Mouse (Mus musculus) limb, embryonic 14.5 days (tissue): Measurements from ENCODE around the gene Tshz2. TPM values are rescaled to one million over a fixed set of nuclear protein-coding genes. Genes with fewer than 3 reads are reported as not detected.
A peak's percentile ranks its signal among the peaks of the same experiment; 100 is the strongest.

Source experiments
- ATAC-seq: fragments of 200-750 bp; cut with Nextera tagmentation; 2 replicates; pipeline ENCODE4 v1.8.0; 2017; ENCODE audit warnings: low read depth, moderate number of reproducible peaks, moderate TSS enrichment; ENCODE audit not compliant: low FRiP score
- DNase-seq: peaks from one replicate; pipeline ENCODE4 v3.0.0-alpha.2; 2015; ENCODE audit warnings: low spot score
- H3K27ac ChIP-seq: fragments of 300-500 bp; sonication (generic); replicated peaks from 2 replicates; pipeline ENCODE4 v1.5.1; 2014; ENCODE audit warnings: low read depth, mild to moderate bottlenecking, low read length, moderate library complexity, mixed read lengths
- H3K27me3 ChIP-seq: fragments of 300-500 bp; sonication (generic); 2 replicates; pipeline ENCODE4 v1.6.1; 2014; ENCODE audit warnings: low read length, mixed read lengths; ENCODE audit not compliant: control insufficient read depth, insufficient read depth
- H3K36me3 ChIP-seq: fragments of 300-500 bp; sonication (generic); 2 replicates; pipeline ENCODE4 v1.6.1; 2014; ENCODE audit warnings: mild to moderate bottlenecking, low read length, moderate library complexity, mixed read lengths; ENCODE audit not compliant: control insufficient read depth, insufficient read depth
- H3K4me1 ChIP-seq: fragments of 300-500 bp; sonication (generic); 2 replicates; pipeline ENCODE4 v1.6.1; 2014; ENCODE audit warnings: antibody characterized with exemption, low read length, mixed read lengths; ENCODE audit not compliant: control insufficient read depth, insufficient read depth
- H3K4me2 ChIP-seq: fragments of 300-500 bp; sonication (generic); replicated peaks from 2 replicates; pipeline ENCODE4 v1.6.1; 2014; ENCODE audit warnings: low read depth, mild to moderate bottlenecking, low read length, moderate library complexity; ENCODE audit not compliant: severe bottlenecking
- H3K4me3 ChIP-seq: fragments of 300-500 bp; sonication (generic); replicated peaks from 2 replicates; pipeline ENCODE4 v1.5.1; 2014; ENCODE audit warnings: low read length
- H3K9ac ChIP-seq: fragments of 300-500 bp; sonication (generic); 2 replicates; pipeline ENCODE4 v1.6.1; 2014; ENCODE audit warnings: mild to moderate bottlenecking, low read depth, low read length, moderate library complexity; ENCODE audit not compliant: severe bottlenecking
- H3K9me3 ChIP-seq: fragments of 300-500 bp; sonication (generic); 2 replicates; pipeline ENCODE4 v1.6.1; 2016; ENCODE audit warnings: low read length; ENCODE audit not compliant: control insufficient read depth
- POLR2A ChIP-seq: fragments of 200-500 bp; IDR thresholded peaks from 2 replicates; pipeline ENCODE4 v1.8.0; 2012; ENCODE audit warnings: inconsistent platforms, mild to moderate bottlenecking, moderate library complexity, borderline replicate concordance; ENCODE audit not compliant: insufficient read depth, insufficient read length; ENCODE audit errors: extremely low read depth
- WGBS: fragments of 180-500 bp; shearing (Covaris S2); extraction: QIAGEN DNeasy Blood & Tissue Kit; methylation state at CpG from one replicate; pipeline ENCODE4 v1.1.7; 2014; 5-methylcytosine and 5-hydroxymethylcytosine counted together
- polyA plus RNA-seq, 2 experiments: library from polyadenylated mRNA; depleted of rRNA in 1 of 2; stranded (reverse) in 1 of 2; unstranded in 1 of 2; fragments of >200 nt; fragmentation: Nextera tagmentation in 1 of 2; extraction: Ambion mirVana in 1 of 2; gene quantifications; 2 replicates each; pipeline versions ENCODE4 v1.2.1 to v1.2.3; 2012 to 2014

Tshz2 gene
- polyA plus RNA-seq, 2 experiments, result 7.3 to 29.2 TPM

DNA sequence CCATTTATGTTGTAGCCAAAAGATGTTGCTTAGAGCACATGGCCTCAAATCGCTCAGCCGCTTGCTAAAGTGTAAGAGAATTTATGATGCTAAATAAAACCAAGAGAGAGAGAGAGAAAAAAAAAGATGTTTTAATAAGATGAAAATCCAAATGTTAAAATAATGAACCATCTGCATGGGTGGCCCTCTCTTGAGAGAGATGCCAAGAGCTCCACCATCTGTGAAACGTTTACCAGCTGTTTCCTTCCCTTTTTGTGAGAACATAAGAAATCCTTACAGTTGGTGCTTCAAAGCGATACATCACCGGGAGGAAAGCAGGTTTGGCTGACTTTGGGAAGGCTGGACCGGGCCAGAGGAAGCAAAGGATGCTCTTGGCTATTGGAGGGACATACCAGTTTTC lies 32.6 kb upstream of the Tshz2 start:
- no peaks in the 10 kb centered on the region for H3K27me3 ChIP-seq
- no peaks in the 10 kb centered on the region for H3K9me3 ChIP-seq
- 33% methylated on average over 6 of the region's 6 CpGs for WGBS
- no peaks in the 10 kb centered on the region for H3K36me3 ChIP-seq
- no peak for TF ChIP-seq POLR2A
- no peak for ATAC-seq
- H3K4me1 ChIP-seq, result peaks cover 6% of the 10 kb centered on the region; the same call in 1 of the 2 replicates
- peak; percentile 37 for DNase-seq
- no peak overlapping the region for H3K27ac ChIP-seq
- no peak overlapping the region for H3K4me3 ChIP-seq
- H3K4me2 ChIP-seq, result no peak overlapping the region
- H3K9ac ChIP-seq, result no peak overlapping the region

DNA sequence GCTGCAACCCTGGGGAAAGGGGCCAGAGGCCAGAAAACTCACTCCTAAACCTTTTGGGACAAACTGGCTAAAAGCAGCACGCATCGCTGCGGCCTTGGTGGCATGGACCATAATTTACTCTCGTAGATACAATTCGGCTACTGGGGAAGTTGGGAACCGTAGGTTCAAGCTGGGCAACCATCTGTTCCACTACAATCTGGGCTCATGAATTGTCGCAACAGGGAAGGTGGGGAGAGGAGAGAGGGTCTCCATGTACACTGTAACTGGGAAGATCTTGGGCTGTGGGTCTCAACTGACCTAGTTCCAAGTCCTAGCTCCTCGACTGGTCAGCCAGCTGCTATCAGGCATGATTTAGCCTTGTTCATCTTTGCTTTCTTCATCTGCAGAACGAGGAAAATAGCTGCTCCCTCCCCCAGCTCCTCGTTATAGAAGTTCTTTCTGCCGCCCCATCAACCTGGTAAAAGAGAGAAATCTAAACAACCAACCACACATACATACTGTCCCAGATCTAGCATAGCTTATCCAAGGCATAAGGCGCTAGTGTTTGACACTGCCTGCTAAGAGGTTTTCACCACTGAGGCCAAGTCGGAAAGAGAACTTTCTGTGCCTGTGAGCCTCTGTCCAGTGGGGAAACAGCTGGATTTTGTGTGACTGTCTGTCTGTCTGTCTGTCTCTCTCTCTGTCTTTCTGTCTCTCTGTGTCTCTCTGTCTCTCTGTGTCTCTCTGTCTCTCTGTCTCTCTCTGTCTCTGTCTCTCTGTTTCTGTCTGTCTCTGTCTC lies 25.7 kb upstream of the Tshz2 start:
- no peak overlapping the region for H3K9ac ChIP-seq
- DNase-seq (no peak), ATAC-seq (no peak)
- WGBS, result 71% methylated on average over 13 of the region's 13 CpGs
- H3K4me2 ChIP-seq, result no peak overlapping the region
- H3K4me1 ChIP-seq, result peaks cover 14% of the 10 kb centered on the region
- H3K27me3 ChIP-seq, result no peaks in the 10 kb centered on the region
- H3K4me3 ChIP-seq, result no peak overlapping the region
- no peak for TF ChIP-seq POLR2A
- no peaks in the 10 kb centered on the region for H3K9me3 ChIP-seq
- no peak overlapping the region for H3K27ac ChIP-seq
- no peaks in the 10 kb centered on the region for H3K36me3 ChIP-seq

DNA sequence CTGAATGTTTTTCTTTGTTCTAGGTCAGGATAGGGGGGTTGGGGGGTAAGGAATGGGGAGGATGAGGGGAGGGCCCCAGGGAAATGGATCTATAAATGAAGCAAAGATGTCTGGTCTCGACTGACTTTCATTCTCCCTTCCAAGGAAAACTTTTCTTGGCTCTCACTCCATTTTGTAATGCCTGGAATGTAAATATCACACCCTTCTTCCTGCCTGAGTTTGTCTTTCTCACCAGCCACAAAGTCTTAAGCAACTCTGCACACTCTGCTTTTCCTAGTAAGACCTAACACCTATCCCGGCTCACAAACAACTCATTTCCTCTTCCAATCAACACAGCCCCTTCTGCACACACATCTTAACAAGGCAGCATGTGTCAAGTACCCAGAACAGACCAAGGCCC lies 25.0 kb upstream of the Tshz2 start:
- Histone ChIP-seq H3K36me3 (no peaks in the 10 kb centered on the region), H3K9me3 (no peaks in the 10 kb centered on the region), H3K27me3 (no peaks in the 10 kb centered on the region), H3K4me3 (no peak overlapping the region), H3K4me2 (no peak overlapping the region), H3K9ac (no peak overlapping the region), H3K4me1 (peaks cover 14% of the 10 kb centered on the region), H3K27ac (no peak overlapping the region)
- 23% methylated on average over 2 of the region's 2 CpGs for WGBS
- peak; percentile 56 for DNase-seq
- ATAC-seq, result no peak; the same call in 1 of the 2 replicates
- TF ChIP-seq POLR2A, result no peak

DNA sequence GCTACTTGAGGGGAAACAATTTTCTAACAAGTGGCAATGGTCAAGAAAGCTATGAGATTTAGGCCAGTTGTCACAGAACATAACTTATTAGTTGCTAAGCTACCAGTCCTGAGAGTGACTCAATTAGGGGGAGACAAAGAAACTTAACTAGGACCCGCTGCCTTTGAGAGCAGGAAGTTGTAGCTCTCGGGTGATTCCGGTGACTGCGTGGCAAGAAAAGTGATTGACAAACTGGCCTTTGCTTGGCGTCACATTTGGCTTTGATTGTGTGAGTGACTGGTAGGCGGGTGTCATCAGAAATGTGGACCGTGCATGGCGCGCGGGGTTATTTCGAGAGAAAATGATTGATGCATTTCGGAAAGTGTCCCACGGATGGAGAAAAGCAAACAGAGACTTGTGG lies 22.9 kb upstream of the Tshz2 start:
- Histone ChIP-seq H3K36me3 (no peaks in the 10 kb centered on the region), H3K4me3 (no peak overlapping the region), H3K9me3 (no peaks in the 10 kb centered on the region), H3K27me3 (no peaks in the 10 kb centered on the region), H3K4me2 (0 out of 2 replicates have a peak overlapping the region, but pooled peaks have one; percentile 9), H3K4me1 (peaks cover 22% of the 10 kb centered on the region), H3K9ac (no peak overlapping the region), H3K27ac (no peak overlapping the region)
- TF ChIP-seq POLR2A, result no peak
- ATAC-seq (no peak), DNase-seq (no peak)
- WGBS, result 12% methylated on average over 13 of the region's 13 CpGs

DNA sequence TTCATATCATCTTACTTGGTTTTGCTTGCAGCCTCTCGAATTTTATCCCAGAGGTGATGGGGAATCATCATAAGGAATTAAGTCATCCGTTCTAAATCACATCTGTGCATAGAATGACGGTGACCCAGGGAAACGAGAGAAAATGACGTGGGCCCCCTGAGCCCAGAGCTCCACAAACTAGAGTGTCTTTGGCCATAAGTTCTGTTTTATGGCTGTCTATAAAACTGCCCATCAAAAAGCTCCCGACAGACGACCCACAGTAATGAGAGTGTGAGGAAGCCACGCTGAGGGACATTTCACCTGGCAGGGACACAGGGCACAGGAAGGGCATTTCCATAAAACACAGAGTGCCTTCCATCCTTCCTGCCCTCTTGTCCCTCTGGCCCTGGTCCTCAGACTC lies 21.9 kb upstream of the Tshz2 start:
- WGBS, result 16% methylated on average over 8 of the region's 8 CpGs
- no peak overlapping the region for H3K4me3 ChIP-seq
- H3K9ac ChIP-seq, result no peak overlapping the region
- no peak for DNase-seq
- no peaks in the 10 kb centered on the region for H3K36me3 ChIP-seq
- TF ChIP-seq POLR2A, result no peak
- H3K27ac ChIP-seq, result no peak overlapping the region
- no peak overlapping the region for H3K4me2 ChIP-seq
- H3K9me3 ChIP-seq, result no peaks in the 10 kb centered on the region
- no peak for ATAC-seq
- H3K4me1 ChIP-seq, result peaks cover 22% of the 10 kb centered on the region
- H3K27me3 ChIP-seq, result no peaks in the 10 kb centered on the region

DNA sequence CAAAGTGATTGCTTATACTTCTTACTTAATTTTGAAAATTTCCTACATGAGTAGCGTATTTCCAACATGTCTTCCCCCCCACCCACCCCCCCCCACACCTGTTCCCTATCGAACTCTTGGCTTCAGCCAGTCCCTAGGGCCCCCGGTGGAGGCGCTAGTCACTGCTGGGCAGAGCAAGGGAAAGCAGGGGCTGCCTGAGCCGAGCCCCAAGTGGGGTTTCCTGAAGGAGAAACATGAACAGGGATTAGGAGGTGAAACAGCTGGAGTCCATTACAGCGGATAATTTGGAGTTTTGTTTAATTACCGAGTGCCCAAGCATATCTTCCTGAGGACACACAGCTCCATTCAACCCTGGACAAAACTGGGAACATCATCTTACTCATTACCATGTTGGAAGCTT lies 21.3 kb upstream of the Tshz2 start:
- Histone ChIP-seq H3K27ac (no peak overlapping the region), H3K4me2 (no peak overlapping the region), H3K4me1 (peaks cover 22% of the 10 kb centered on the region), H3K9ac (no peak overlapping the region), H3K4me3 (no peak overlapping the region), H3K36me3 (no peaks in the 10 kb centered on the region), H3K9me3 (no peaks in the 10 kb centered on the region), H3K27me3 (no peaks in the 10 kb centered on the region)
- WGBS, result 17% methylated on average over 7 of the region's 7 CpGs
- DNase-seq (no peak), ATAC-seq (no peak)
- TF ChIP-seq POLR2A, result no peak
